Mouse (Mus musculus) testis, adult 10 weeks (tissue): ENCODE measurements around the gene Nt5dc3. TPM values are rescaled to one million over a fixed set of nuclear protein-coding genes. Genes with fewer than 3 reads are reported as not detected.

Experiments
- polyA plus RNA-seq: library from polyadenylated mRNA; stranded (reverse); fragments of 350-450 nt; fragmentation: Illumina TruSeq; extraction: RNeasy Lipid Tissue Mini Kit (QIAGEN cat#74804); gene quantifications from one replicate; pipeline ENCODE4 v1.2.3, GENCODE M21; 2014; ENCODE audit warnings: low read depth, low replicate concordance

The Nt5dc3 gene
- 3.2 TPM for polyA plus RNA-seq

GRCm38 (mm10) chr10:86778398-86779116 lies at the start of gene Nt5dc3:
Gene Nt5dc3 (plus strand): TSS chr10:86779005.

GRCm38 (mm10) chr10:86763672-86764071 lies 15.1 kb upstream of the Nt5dc3 start, which contains the start of gene Gm49358:
Gene Gm49358 (plus strand): TSS chr10:86763972.

Other genes starting within 250 kb of the Nt5dc3 start
- 1,466 TPM for gene Hsp90b1, start 73.5 kb upstream of the Nt5dc3 start, polyA plus RNA-seq
- 93.7 TPM for gene Ttc41, start 73.2 kb upstream of the Nt5dc3 start, polyA plus RNA-seq
- gene Gm49358, start 15.0 kb upstream of the Nt5dc3 start, polyA plus RNA-seq: 2.8 TPM
- 1.0 TPM for gene Stab2, start 229.0 kb downstream of the Nt5dc3 start, polyA plus RNA-seq